In genomic region chr3:87174769-87175437, GRCm38 (mm10) we compare ENCODE assay signal across 8 mouse cellular contexts. TPM values are rescaled to one million over a fixed set of nuclear protein-coding genes. Genes with fewer than 3 reads are reported as not detected.
DNase-seq lines count a peak whose midpoint lies in the region; ATAC-seq and TF ChIP-seq lines count a peak whose summit lies in the region.
"Had no signal": no experiment of that assay in that cellular context is flagged by ENCODE, and none has a peak within 500 bp of the region (broad histone marks: within the 10 kb centered on the region; RNA-seq: fewer than 3 reads in every experiment).

No protein-coding gene starts in this region.

- no peak for TF ChIP-seq CTCF in lung, postnatal 0 days (IDR thresholded peaks at IDR 0.05)

- no peak for TF ChIP-seq EP300 in lung, postnatal 0 days (IDR thresholded peaks at IDR 0.05)

- peaks cover 17% of the 10 kb centered on the region for H3K4me1 ChIP-seq in lung, postnatal 0 days (ENCODE audit: insufficient read depth, low read depth, low read length)
- peaks cover 39% of the 10 kb centered on the region for H3K4me1 ChIP-seq in forebrain, embryonic 12.5 days
- H3K4me1 ChIP-seq in limb, embryonic 12.5 days (replicated peaks): peaks cover 41% of the 10 kb centered on the region
- H3K4me1 ChIP-seq in stomach, embryonic 14.5 days (ENCODE audit: control insufficient read depth, insufficient read depth, low read length): peaks cover 20% of the 10 kb centered on the region

- H3K9ac ChIP-seq in lung, postnatal 0 days (replicated peaks; ENCODE audit: low read depth): 0 out of 2 replicates have a peak overlapping the region, but pooled peaks have one; percentile 64
- peak overlapping the region; percentile 81 for H3K9ac ChIP-seq in forebrain, embryonic 12.5 days
- H3K9ac ChIP-seq in limb, embryonic 12.5 days (replicated peaks): peak overlapping the region; percentile 90
- peak overlapping the region; percentile 88 for H3K9ac ChIP-seq in stomach, embryonic 14.5 days (replicated peaks; ENCODE audit: low read depth, low read length)

- ATAC-seq in lung, postnatal 0 days: no peak; the same call in 1 of the 2 replicates
- no peak for ATAC-seq in forebrain, embryonic 12.5 days (ENCODE audit: low FRiP score)
- peak; percentile 81 for ATAC-seq in limb, embryonic 12.5 days (ENCODE audit: insufficient number of reproducible peaks, insufficient read depth, low FRiP score, low TSS enrichment, low read depth)
- ATAC-seq in stomach, embryonic 14.5 days (ENCODE audit: insufficient number of reproducible peaks, insufficient read depth, low FRiP score, low read depth): no peak; the same call in 1 of the 2 replicates

- 2% methylated on average over 23 of the region's 25 CpGs for WGBS in lung, postnatal 0 days
- 2% methylated on average over 25 of the region's 25 CpGs for WGBS in forebrain, embryonic 12.5 days
- WGBS in limb, embryonic 12.5 days: 4% methylated on average over 24 of the region's 25 CpGs
- WGBS in stomach, embryonic 14.5 days: 3% methylated on average over 25 of the region's 25 CpGs

- H3K36me3 ChIP-seq in lung, postnatal 0 days (ENCODE audit: insufficient read depth, low read length): no peaks in the 10 kb centered on the region
- no peaks in the 10 kb centered on the region for H3K36me3 ChIP-seq in forebrain, embryonic 12.5 days (replicated peaks)
- H3K36me3 ChIP-seq in limb, embryonic 12.5 days: no peaks in the 10 kb centered on the region
- H3K36me3 ChIP-seq in stomach, embryonic 14.5 days (ENCODE audit: control insufficient read depth, insufficient read depth, low read length): no peaks in the 10 kb centered on the region

- peak overlapping the region; percentile 69 for H3K4me3 ChIP-seq in lung, postnatal 0 days (ENCODE audit: low read depth, low read length)
- peak overlapping the region; percentile 59 for H3K4me3 ChIP-seq in forebrain, embryonic 12.5 days (replicated peaks)
- H3K4me3 ChIP-seq in limb, embryonic 12.5 days (replicated peaks): peak overlapping the region; percentile 63
- H3K4me3 ChIP-seq in stomach, embryonic 14.5 days (ENCODE audit: low read depth, low read length): peak overlapping the region; percentile 75

- peak overlapping the region; percentile 43; the same call in 1 of the 2 replicates for H3K27ac ChIP-seq in lung, postnatal 0 days (ENCODE audit: low read length)
- H3K27ac ChIP-seq in forebrain, embryonic 12.5 days: peak overlapping the region; percentile 84
- peak overlapping the region; percentile 93 for H3K27ac ChIP-seq in limb, embryonic 12.5 days
- H3K27ac ChIP-seq in stomach, embryonic 14.5 days (ENCODE audit: low read length): peak overlapping the region; percentile 91
- H3K27ac ChIP-seq: macrophage had no signal

- DNase-seq in lung, postnatal 0 days (ENCODE audit: low spot score): no peak
- DNase-seq in lung, adult 18-20 months: no peak
- no peak for DNase-seq in adipocyte (ENCODE audit: low spot score)
- no peak for DNase-seq in thymus, postnatal 10 days (ENCODE audit: low spot score in 2 of 2)

- no peaks in the 10 kb centered on the region for H3K27me3 ChIP-seq in lung, postnatal 0 days (replicated peaks; ENCODE audit: insufficient read depth, low read length)
- no peaks in the 10 kb centered on the region for H3K27me3 ChIP-seq in forebrain, embryonic 12.5 days
- no peaks in the 10 kb centered on the region for H3K27me3 ChIP-seq in limb, embryonic 12.5 days
- no peaks in the 10 kb centered on the region for H3K27me3 ChIP-seq in stomach, embryonic 14.5 days (ENCODE audit: control insufficient read depth, insufficient read depth, low read length)

- no peaks in the 10 kb centered on the region for H3K9me3 ChIP-seq in lung, postnatal 0 days (ENCODE audit: low read length)
- H3K9me3 ChIP-seq in forebrain, embryonic 12.5 days: no peaks in the 10 kb centered on the region
- H3K9me3 ChIP-seq in limb, embryonic 12.5 days: no peaks in the 10 kb centered on the region
- no peaks in the 10 kb centered on the region for H3K9me3 ChIP-seq in stomach, embryonic 14.5 days (ENCODE audit: control insufficient read depth, low read depth, low read length)

- peak overlapping the region; percentile 72 for H3K4me2 ChIP-seq in lung, postnatal 0 days (replicated peaks; ENCODE audit: low read depth, low read length)
- H3K4me2 ChIP-seq in forebrain, embryonic 12.5 days: peak overlapping the region; percentile 87
- peak overlapping the region; percentile 94 for H3K4me2 ChIP-seq in limb, embryonic 12.5 days
- H3K4me2 ChIP-seq in stomach, embryonic 14.5 days (replicated peaks; ENCODE audit: low read depth, low read length): peak overlapping the region; percentile 68

RNA-seq across cellular contexts. Expression of gene Kirrel, which starts 0.4 kb away (rescaled TPM):
- polyA plus RNA-seq in lung, postnatal 0 days (2015; fragmentation: Nextera tagmentation; extraction: Ambion mirVana): 3.5 TPM in 2 replicates
- 11.5 and 12.9 TPM in 2 replicates for polyA plus RNA-seq in forebrain, embryonic 12.5 days (2016; fragmentation: Nextera tagmentation; extraction: Ambion mirVana)
- polyA plus RNA-seq in limb, embryonic 12.5 days (2016; fragmentation: Nextera tagmentation; extraction: Ambion mirVana): 17.5 and 22.1 TPM in 2 replicates
- 9.1 and 10.0 TPM in 2 replicates for polyA plus RNA-seq in stomach, embryonic 14.5 days (2014; fragmentation: Nextera tagmentation; extraction: Ambion mirVana)
- polyA plus RNA-seq: macrophage had no signal

Comparison
In these comparisons a context has a peak if more than half of its experiments do, and no peak if none do; other contexts are left out.
1. H3K27ac ChIP-seq: peak in every context shown above with its lines; median percentile 93 in limb, embryonic 12.5 days; 91 in stomach, embryonic 14.5 days; 84 in forebrain, embryonic 12.5 days; 43 in lung, postnatal 0 days.